Mouse (Mus musculus) spleen, postnatal 4 days (tissue): Measurements from ENCODE around the gene Ppp2r2c.

Experiments used
- DNase-seq, 2 experiments: peaks; one replicate each; pipeline ENCODE4 v3.0.0; 2022; ENCODE audit warnings: low spot score in 2 of 2

Ppp2r2c gene

DNA sequence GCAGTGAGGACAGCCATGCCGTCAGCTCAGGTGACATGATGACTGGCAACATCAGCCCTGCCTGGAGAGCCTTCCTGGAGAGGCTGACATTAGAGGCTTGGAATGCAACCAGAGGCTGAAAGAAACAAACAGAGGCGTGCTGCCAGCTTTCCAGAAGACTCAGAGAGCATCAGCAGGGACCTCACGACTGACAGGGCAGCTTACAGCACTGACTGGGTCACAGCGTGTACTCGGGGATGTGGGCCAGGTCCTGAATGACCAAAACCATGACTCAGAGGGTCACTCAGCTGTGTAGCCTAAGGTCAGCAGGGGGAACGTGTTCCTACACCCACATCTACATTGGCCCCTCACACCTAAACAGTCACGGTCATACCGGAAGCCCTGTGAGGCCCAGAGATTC, 110.7 kb downstream of the Ppp2r2c start:
- DNase-seq = no peak

DNA sequence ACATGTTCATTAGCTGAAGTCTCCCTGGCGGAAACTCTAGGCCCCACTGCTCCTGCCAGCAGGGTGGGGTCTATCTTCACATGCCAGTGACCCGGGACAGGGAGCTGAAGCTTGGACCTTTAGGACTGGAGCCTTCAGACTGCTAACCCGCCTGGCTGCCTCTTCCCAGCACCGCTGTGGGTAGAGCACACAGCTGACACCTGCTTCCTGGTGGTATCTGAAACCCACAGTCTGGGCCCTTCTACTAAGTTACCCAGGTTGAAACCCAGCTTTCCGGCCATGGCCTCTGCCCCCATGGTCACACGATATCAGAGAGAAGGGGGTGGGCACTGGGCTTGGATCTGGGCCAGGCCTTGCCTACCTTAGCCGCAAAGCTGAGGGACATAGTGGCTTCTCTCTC, 111.3 kb downstream of the Ppp2r2c start:
- DNase-seq = no peak

DNA sequence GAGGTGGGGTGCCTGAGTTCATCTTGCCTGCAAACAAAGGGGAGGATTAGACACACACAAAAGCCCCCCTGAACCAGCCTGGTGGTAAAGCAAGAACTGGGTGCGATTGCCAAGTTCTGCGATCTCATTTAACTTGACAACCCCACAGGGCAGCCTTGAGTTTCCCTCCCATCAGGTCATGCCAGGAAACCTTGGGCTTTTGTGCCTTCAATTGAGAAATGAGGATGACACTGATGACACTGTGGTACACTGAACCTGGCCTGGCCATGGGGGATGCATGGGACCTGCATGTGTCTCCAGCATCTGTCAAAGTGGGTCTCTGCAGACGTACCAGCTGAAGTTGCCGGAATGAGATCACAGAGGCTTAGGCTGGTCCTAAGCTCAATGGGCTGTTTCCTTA, 114.0 kb downstream of the Ppp2r2c start:
- no peak for DNase-seq

DNA sequence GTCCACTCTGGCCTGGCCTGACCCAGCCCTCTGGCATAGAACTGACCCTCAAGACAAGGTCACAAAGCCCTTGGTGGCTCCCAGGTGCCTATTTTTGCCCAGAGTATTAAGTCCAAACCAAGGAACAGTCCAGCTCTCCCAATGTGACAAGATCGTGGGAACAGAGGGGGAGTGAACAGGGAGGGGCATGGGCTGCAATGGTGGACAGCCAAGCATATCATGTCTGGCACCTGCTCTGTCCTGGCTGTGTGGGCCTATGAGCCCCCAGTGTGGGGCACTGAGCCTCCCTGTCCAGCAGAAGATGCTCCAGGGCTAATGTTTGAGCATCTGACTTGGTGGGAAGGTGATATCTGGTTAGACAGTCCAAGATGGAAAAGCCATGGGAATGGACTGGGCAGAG, 118.3 kb downstream of the Ppp2r2c start:
- DNase-seq = no peak

DNA sequence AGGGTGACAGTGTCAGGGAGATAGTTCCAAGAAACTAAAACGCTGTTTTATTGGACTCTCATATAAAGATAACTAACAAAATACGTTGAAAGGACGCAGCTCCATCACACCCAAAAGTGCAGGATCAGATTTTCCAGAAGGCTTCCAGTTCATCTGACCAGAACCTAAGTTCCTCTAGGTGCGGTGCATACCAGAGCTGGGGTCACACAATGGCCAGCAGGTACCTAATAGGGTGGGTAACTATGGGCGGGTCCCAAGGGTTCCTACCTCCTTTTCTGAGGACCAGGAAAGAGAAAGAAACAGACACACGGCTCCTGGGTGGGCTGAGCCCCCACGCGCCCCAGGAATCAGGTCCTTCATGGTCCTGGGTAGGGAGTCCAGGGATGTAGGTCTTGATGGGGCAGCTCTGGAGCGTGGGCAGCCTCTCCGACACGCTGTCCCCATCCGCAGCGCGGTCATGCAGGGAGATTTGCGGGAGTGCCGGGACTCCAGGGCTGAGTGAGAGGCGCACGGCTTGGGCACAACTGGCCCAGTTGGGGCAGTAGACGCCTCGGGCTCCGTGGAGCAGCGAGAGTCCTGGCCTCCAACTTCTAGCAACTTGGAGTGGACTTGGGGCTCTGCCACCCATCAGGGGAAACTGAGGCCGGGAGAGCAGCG, 119.9 kb downstream of the Ppp2r2c start:
- peak in 1 of 2 experiments; percentile 58 for DNase-seq

DNA sequence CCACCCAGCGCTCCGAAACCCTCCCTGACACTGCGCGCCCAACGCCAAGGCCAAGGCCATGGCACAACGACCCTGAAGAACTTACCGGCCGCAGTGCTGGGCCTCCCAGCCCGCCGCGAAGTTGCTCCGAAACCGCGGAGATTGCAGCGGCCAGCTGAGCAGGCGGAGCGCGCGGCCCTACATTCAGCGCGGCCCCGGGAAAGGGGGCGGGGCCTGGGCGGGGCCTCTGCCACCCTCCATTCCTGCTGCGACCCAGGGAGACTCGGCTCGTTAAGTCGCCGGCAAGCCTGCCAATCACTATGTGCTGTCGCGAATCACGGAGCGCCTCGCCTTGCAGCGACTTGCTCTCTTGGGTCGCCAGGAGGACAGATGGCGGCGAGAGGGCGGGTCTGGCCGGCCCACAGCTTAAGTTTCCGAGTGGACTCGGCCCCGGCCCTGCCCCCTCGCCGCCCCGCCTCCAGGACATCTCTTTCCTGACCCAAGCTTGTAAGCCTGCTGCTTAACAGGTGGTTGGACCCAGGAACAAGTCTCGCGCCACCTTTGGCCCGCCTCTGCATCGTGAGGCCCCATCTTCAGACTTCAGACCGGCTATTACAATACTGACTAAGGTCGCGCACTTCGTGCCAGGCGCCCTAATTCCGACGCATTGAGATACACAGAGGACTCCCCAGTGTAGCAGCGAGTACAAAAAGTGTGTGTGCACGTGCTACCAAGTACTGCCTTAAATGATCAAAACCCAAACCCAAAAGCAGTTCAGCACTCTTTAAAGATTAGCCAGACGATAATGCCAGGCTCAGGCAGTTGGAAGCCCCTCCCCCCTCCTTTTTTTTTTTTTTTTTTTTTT, 120.7 kb downstream of the Ppp2r2c start, which contains the start of gene Wfs1:
Wfs1 (minus strand) TSS at position 425 of the 844 bp plus-strand sequence.
- peak; percentile 84 to 91 for DNase-seq

DNA sequence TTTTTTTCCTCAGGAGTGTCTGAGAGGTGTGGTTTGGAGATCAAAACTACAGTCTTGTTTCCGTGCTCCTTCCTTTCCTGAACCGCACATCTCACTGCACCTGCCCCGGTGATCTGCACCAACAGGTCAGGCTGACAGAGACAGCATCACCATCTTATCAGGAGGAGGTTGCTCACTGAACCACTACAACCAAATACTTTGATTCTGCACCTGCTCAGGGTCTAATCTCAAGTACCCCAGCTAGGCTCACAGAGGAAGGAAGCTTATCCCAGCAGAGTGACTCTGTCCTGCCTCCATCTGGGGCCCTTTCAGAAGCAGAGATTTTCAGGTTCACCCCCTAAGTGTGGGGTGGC, 121.3 kb downstream of the Ppp2r2c start:
- DNase-seq = no peak

DNA sequence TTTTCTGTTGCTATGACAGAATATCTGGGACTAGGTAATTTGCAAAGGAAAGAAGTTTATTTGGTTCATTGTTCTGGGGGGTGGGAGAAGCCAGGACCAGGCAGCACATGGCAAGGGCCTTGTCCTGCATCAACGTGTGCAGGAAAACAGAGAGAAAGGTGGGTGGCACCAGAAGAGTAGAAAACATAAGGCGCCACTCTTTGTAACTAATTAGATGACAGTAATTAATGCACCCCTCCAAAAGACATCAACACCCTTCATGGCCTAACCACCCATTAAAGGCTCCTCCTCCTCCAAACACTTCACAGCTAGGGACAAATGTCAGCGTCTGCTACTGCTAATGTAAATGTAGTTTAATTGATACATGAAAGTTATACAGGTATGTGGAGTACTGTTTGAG, 121.9 kb downstream of the Ppp2r2c start:
- DNase-seq = no peak

DNA sequence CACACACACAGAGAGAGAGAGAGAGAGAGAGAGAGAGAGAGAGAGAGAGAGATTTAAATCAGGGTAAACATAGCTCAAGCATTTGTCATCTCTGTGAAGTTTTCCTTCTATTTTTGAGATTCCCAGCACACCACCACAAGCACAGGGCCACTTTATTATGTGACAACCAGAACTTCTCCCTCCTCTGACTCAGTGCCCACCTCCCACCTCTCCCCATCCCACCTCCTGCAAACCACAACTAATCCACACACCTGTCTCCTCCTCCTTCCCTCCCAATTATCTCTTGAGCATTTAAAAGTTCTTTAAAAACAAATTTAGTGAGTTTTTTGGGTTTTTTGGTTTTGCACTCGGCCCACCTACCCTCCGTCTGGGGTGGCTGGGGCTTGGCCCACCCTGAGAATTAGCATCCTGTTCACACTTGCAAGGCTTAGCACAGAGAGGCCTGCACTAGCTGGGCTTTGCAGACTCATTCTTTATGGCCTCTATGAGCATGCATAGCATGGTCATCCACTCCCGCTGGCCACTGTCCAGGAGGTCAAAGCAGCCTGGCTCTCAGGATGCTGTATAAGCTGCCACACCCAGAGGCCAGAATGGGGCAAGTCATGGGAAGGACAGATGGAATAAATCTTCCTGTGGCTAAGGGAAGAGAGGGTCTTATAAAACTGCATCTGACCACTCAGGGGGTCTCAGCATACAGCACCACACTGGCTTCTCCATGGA, 122.5 kb downstream of the Ppp2r2c start:
- DNase-seq = no peak

DNA sequence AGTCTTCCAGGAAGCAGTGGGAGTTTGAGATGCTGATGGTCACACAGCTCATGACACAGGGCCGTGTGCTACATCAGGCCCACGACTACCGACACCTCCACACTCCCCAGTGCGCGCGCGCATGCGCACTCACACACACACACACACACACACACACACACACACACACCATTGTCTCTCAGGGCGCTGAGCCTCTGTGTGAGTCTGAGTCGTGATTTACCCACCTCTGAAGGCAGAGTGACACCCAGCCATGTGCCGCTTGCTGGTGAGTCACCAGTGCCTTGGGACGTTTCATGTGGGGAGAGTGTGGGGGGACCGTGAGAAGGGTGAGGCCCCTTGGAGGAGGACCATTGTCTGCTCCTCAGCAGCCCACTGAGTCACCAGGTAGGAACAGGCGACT, 128.1 kb downstream of the Ppp2r2c start:
- no peak for DNase-seq

DNA sequence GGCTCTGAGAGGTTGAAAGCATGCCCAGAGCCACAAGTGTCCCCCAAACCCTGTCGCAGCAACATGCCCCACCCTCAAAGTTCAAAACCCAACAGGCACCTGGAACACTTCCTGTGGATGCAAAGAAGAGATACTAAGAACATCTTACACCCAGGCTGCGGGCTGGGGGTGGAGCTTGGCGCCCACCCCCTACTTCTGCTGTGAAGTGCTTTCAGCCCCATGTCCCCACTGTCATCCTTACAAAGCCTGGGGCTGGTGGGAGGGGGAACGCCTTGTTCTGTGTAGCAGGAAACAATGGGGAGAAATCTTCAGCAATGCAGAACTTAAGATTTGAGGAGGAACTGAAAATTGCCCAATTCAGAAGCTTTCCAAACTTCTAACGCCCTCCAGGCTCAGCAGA, 129.7 kb downstream of the Ppp2r2c start:
- no peak for DNase-seq

DNA sequence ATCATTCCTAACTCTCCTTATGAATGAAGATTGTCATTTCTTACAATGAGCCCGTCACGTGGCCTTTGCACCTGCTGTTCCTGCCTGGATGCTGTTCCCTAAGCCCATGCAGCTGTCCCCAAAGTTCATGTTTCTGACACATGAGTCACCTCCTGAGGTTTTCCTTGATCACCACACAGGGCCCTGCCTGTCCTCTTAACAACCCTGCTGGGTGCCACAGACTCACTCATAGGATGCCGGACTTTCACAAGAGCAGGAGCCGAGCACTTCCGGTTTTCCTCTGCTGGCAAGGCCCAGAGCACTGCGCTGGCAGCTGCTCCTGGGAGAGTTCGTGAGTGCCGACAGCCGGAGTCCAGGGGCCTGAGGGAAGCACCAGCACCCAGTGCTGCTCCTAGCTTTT, 132.7 kb downstream of the Ppp2r2c start:
- no peak for DNase-seq

DNA sequence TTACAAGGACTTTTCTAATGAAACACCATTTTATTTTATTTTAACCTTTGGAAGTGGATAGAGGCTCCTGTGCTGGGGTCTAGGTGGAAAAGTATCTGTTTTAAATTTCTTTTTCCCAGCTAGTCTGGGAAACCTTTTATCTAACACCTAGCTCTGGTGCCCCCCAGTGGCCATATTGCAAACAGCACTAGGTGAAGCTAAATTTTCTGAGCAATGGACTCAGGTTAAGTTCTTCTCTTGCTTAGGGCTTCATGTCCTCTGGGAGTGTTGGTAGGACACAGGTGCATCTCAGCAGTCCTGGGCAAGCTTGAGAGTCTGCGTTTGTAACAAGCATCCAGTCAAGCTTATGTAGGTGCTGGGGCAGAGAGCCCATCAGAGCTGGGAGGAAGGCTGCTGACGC, 133.7 kb downstream of the Ppp2r2c start:
- DNase-seq = peak; percentile 57 to 83
